Mouse (Mus musculus) limb, embryonic 14.5 days (tissue): Measurements from ENCODE around the gene Krtap11-1. TPM values are rescaled to one million over a fixed set of nuclear protein-coding genes. Genes with fewer than 3 reads are reported as not detected.

Source experiments
- ATAC-seq: fragments of 200-750 bp; cut with Nextera tagmentation; 2 replicates; pipeline ENCODE4 v1.8.0; 2017; ENCODE audit warnings: low read depth, moderate number of reproducible peaks, moderate TSS enrichment; ENCODE audit not compliant: low FRiP score
- DNase-seq: peaks from one replicate; pipeline ENCODE4 v3.0.0-alpha.2; 2015; ENCODE audit warnings: low spot score
- H3K27ac ChIP-seq: fragments of 300-500 bp; sonication (generic); replicated peaks from 2 replicates; pipeline ENCODE4 v1.5.1; 2014; ENCODE audit warnings: low read depth, mild to moderate bottlenecking, low read length, moderate library complexity, mixed read lengths
- H3K27me3 ChIP-seq: fragments of 300-500 bp; sonication (generic); 2 replicates; pipeline ENCODE4 v1.6.1; 2014; ENCODE audit warnings: low read length, mixed read lengths; ENCODE audit not compliant: control insufficient read depth, insufficient read depth
- H3K36me3 ChIP-seq: fragments of 300-500 bp; sonication (generic); 2 replicates; pipeline ENCODE4 v1.6.1; 2014; ENCODE audit warnings: mild to moderate bottlenecking, low read length, moderate library complexity, mixed read lengths; ENCODE audit not compliant: control insufficient read depth, insufficient read depth
- H3K4me1 ChIP-seq: fragments of 300-500 bp; sonication (generic); 2 replicates; pipeline ENCODE4 v1.6.1; 2014; ENCODE audit warnings: antibody characterized with exemption, low read length, mixed read lengths; ENCODE audit not compliant: control insufficient read depth, insufficient read depth
- H3K4me2 ChIP-seq: fragments of 300-500 bp; sonication (generic); replicated peaks from 2 replicates; pipeline ENCODE4 v1.6.1; 2014; ENCODE audit warnings: low read depth, mild to moderate bottlenecking, low read length, moderate library complexity; ENCODE audit not compliant: severe bottlenecking
- H3K4me3 ChIP-seq: fragments of 300-500 bp; sonication (generic); replicated peaks from 2 replicates; pipeline ENCODE4 v1.5.1; 2014; ENCODE audit warnings: low read length
- H3K9ac ChIP-seq: fragments of 300-500 bp; sonication (generic); 2 replicates; pipeline ENCODE4 v1.6.1; 2014; ENCODE audit warnings: mild to moderate bottlenecking, low read depth, low read length, moderate library complexity; ENCODE audit not compliant: severe bottlenecking
- H3K9me3 ChIP-seq: fragments of 300-500 bp; sonication (generic); 2 replicates; pipeline ENCODE4 v1.6.1; 2016; ENCODE audit warnings: low read length; ENCODE audit not compliant: control insufficient read depth
- POLR2A ChIP-seq: fragments of 200-500 bp; IDR thresholded peaks from 2 replicates; pipeline ENCODE4 v1.8.0; 2012; ENCODE audit warnings: inconsistent platforms, mild to moderate bottlenecking, moderate library complexity, borderline replicate concordance; ENCODE audit not compliant: insufficient read depth, insufficient read length; ENCODE audit errors: extremely low read depth
- WGBS: fragments of 180-500 bp; shearing (Covaris S2); extraction: QIAGEN DNeasy Blood & Tissue Kit; methylation state at CpG from one replicate; pipeline ENCODE4 v1.1.7; 2014; 5-methylcytosine and 5-hydroxymethylcytosine counted together
- polyA plus RNA-seq, 2 experiments: library from polyadenylated mRNA; depleted of rRNA in 1 of 2; stranded (reverse) in 1 of 2; unstranded in 1 of 2; fragments of >200 nt; fragmentation: Nextera tagmentation in 1 of 2; extraction: Ambion mirVana in 1 of 2; gene quantifications; 2 replicates each; pipeline versions ENCODE4 v1.2.1 to v1.2.3; 2012 to 2014

Gene Krtap11-1
- polyA plus RNA-seq, 2 experiments, result not detected

- H3K27me3 ChIP-seq, result no peaks in the 10 kb centered on the region
- TF ChIP-seq POLR2A, result no peak
- H3K27ac ChIP-seq, result no peak overlapping the region
- no peak for DNase-seq
- no peak overlapping the region for H3K4me2 ChIP-seq
- H3K9me3 ChIP-seq, result no peaks in the 10 kb centered on the region
- H3K36me3 ChIP-seq, result no peaks in the 10 kb centered on the region
- no peak overlapping the region for H3K4me3 ChIP-seq
- ATAC-seq, result no peak
- no peaks in the 10 kb centered on the region for H3K4me1 ChIP-seq
- 95% methylated on average over 9 of the region's 9 CpGs for WGBS
- H3K9ac ChIP-seq, result no peak overlapping the region
Measured at GRCm38 (mm10) chr16:89570516-89570915, 467 bp downstream of the Krtap11-1 start.

- Histone ChIP-seq H3K9ac (no peak overlapping the region), H3K4me2 (no peak overlapping the region), H3K36me3 (no peaks in the 10 kb centered on the region), H3K4me3 (no peak overlapping the region), H3K4me1 (no peaks in the 10 kb centered on the region), H3K9me3 (no peaks in the 10 kb centered on the region), H3K27ac (no peak overlapping the region), H3K27me3 (no peaks in the 10 kb centered on the region)
- ATAC-seq (no peak), DNase-seq (no peak)
- 76% methylated on average over 6 of the region's 6 CpGs for WGBS
- no peak for TF ChIP-seq POLR2A
Measured at GRCm38 (mm10) chr16:89569136-89569535, 1.8 kb downstream of the Krtap11-1 start.

GRCm38 (mm10) chr16:89568141-89568540, 2.8 kb downstream of the Krtap11-1 start:
- ATAC-seq, result no peak
- Histone ChIP-seq H3K36me3 (no peaks in the 10 kb centered on the region), H3K9me3 (no peaks in the 10 kb centered on the region), H3K27ac (no peak overlapping the region), H3K27me3 (no peaks in the 10 kb centered on the region), H3K4me3 (no peak overlapping the region), H3K4me2 (no peak overlapping the region), H3K4me1 (no peaks in the 10 kb centered on the region), H3K9ac (no peak overlapping the region)
- no peak for DNase-seq
- TF ChIP-seq POLR2A, result no peak
- WGBS, result 70% methylated on average over 7 of the region's 7 CpGs

GRCm38 (mm10) chr16:89550298-89550697, 20.7 kb downstream of the Krtap11-1 start:
- DNase-seq (no peak), ATAC-seq (no peak)
- no peak for TF ChIP-seq POLR2A
- Histone ChIP-seq H3K4me2 (no peak overlapping the region), H3K9me3 (no peaks in the 10 kb centered on the region), H3K4me3 (no peak overlapping the region), H3K36me3 (no peaks in the 10 kb centered on the region), H3K4me1 (no peaks in the 10 kb centered on the region), H3K27ac (no peak overlapping the region), H3K9ac (no peak overlapping the region), H3K27me3 (no peaks in the 10 kb centered on the region)

GRCm38 (mm10) chr16:89538031-89538484, 32.9 kb downstream of the Krtap11-1 start:
- Histone ChIP-seq H3K4me2 (no peak overlapping the region), H3K9ac (no peak overlapping the region), H3K9me3 (no peaks in the 10 kb centered on the region), H3K4me3 (no peak overlapping the region), H3K36me3 (no peaks in the 10 kb centered on the region), H3K27me3 (no peaks in the 10 kb centered on the region), H3K4me1 (no peaks in the 10 kb centered on the region), H3K27ac (no peak overlapping the region)
- ATAC-seq, result no peak
- DNase-seq, result no peak
- no peak for TF ChIP-seq POLR2A
- 81% methylated on average over 5 of the region's 5 CpGs for WGBS

- no peak for ATAC-seq
Measured at GRCm38 (mm10) chr16:89537349-89537748, 33.6 kb downstream of the Krtap11-1 start.

More at GRCm38 (mm10) chr16:89537349-89537748, 33.6 kb downstream of the Krtap11-1 start:
- no peaks in the 10 kb centered on the region for H3K36me3 ChIP-seq
- no peak overlapping the region for H3K27ac ChIP-seq
- no peak overlapping the region for H3K9ac ChIP-seq
- no peaks in the 10 kb centered on the region for H3K4me1 ChIP-seq
- TF ChIP-seq POLR2A, result no peak
- no peak overlapping the region for H3K4me3 ChIP-seq
- H3K9me3 ChIP-seq, result no peaks in the 10 kb centered on the region
- DNase-seq, result no peak
- H3K27me3 ChIP-seq, result no peaks in the 10 kb centered on the region
- H3K4me2 ChIP-seq, result no peak overlapping the region
- 95% methylated on average over 6 of the region's 6 CpGs for WGBS
